Mouse (Mus musculus): Measurements from ENCODE around the gene Vstm2b.

DNA sequence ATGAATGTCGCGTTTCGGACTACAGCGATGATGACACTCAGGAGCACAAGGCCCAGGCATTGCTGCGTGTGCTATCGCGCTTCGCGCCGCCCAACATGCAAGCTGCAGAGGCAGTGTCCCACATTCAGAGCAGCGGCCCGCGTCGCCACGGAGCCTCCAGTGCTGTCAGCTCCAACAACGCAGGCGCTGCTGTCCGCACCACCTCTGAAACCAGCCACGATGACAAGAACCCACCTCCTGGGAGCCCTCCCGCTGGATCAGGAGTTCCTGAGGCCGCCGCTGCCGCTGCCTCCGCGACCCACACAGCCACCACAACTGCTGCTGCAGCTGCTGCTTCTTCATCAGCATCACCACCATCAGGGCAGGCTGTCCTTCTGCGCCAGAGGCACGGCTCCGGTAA is 4.4 kb downstream of the Vstm2b start:
- TF ChIP-seq CTCF (IDR thresholded peaks at IDR 0.05; ENCODE audit: low read depth, low read length) (no peak), POLR2A (IDR thresholded peaks at IDR 0.05; ENCODE audit: extremely low read depth, insufficient read depth, low read length) (no peak)

Data from liver, adult 2 months (tissue).